Mouse (Mus musculus): ENCODE measurements at regions not wholly inside any gene's neighbourhood (a gene's known extent, or its start where the extent isn't known, plus 50 kb on each side); places are given as distances from the start of the nearest gene placed in this dataset.

GRCm38 (mm10) chr15:56979353-56979752 is 498.1 kb downstream of the Slc22a22 start:
- DNase-seq (ENCODE audit: low spot score), result peak; percentile 24
- 62% methylated on average over 1 of the region's 1 CpGs for WGBS
- Histone ChIP-seq H3K9ac (no peak overlapping the region), H3K4me1 (replicated peaks; ENCODE audit: control insufficient read depth, insufficient read depth, low read length) (no peaks in the 10 kb centered on the region), H3K4me3 (replicated peaks; ENCODE audit: low read length) (no peak overlapping the region), H3K27me3 (ENCODE audit: control insufficient read depth, insufficient read depth, low read length) (no peaks in the 10 kb centered on the region), H3K4me2 (replicated peaks) (no peak overlapping the region), H3K27ac (no peak overlapping the region), H3K9me3 (ENCODE audit: control insufficient read depth, low read length) (no peaks in the 10 kb centered on the region), H3K36me3 (replicated peaks; ENCODE audit: control insufficient read depth, insufficient read depth) (no peaks in the 10 kb centered on the region)
- no peak for ATAC-seq (ENCODE audit: low FRiP score)

DNA sequence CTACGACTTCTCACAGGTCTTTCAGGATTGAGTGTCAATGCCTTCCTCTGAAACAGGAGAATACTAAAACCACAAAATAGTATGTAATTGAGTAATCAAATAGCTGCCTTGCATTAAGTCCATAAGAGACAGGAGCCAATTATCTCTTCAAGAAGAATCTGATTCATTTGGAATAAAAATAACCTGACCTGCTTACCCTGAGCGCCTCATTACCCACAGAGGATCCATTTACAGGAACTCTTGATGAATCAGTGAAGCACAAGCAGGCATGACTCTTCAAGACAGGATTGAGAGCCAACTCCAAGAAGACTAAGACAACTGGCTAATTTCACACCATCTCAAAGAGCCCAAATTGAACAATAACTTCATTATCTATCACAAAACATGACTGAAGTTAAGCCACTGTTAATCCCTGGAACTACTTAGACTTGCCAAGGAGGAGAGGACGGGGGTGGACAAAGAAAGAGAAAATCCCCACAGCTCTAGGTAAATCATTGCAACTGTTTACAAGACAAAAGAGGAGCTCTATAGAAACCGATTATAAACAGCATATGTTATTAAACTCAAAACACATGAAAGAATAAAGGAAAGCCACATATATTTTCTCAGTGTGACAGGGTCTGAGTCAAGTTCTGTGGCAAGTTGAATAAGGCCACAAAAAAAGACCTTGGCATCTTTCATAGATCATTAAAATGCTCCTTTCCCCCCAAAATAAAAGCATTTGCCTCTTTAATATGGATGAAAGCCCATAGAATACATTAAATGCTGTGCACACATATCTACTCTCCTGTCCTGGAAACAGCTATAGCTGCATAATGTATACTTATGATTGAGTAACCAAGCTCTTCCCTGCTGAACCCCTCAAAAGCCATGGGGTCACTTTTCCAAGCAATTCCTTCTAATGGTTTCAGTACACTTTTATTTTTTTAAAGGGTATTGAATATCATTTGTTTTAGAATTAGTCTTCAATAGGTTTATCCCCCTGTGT is 501.7 kb downstream of the Slc22a22 start:
- no peaks in the 10 kb centered on the region for H3K4me1 ChIP-seq (replicated peaks; ENCODE audit: control insufficient read depth, insufficient read depth, low read length)
- ATAC-seq (ENCODE audit: low FRiP score), result peak; percentile 40; the same call in 1 of the 2 replicates
- no peak overlapping the region for H3K27ac ChIP-seq
- no peaks in the 10 kb centered on the region for H3K36me3 ChIP-seq (replicated peaks; ENCODE audit: control insufficient read depth, insufficient read depth)
- no peak for DNase-seq (ENCODE audit: low spot score)
- no peaks in the 10 kb centered on the region for H3K9me3 ChIP-seq (ENCODE audit: control insufficient read depth, low read length)
- WGBS, result 52% methylated on average over 4 of the region's 4 CpGs
- no peak overlapping the region for H3K9ac ChIP-seq
- no peak overlapping the region for H3K4me3 ChIP-seq (replicated peaks; ENCODE audit: low read length)
- H3K27me3 ChIP-seq (ENCODE audit: control insufficient read depth, insufficient read depth, low read length), result no peaks in the 10 kb centered on the region
- H3K4me2 ChIP-seq (replicated peaks), result no peak overlapping the region

- WGBS, result 68% methylated on average over 1 of the region's 1 CpGs
- Histone ChIP-seq H3K27me3 (ENCODE audit: control insufficient read depth, insufficient read depth, low read length) (no peaks in the 10 kb centered on the region), H3K27ac (no peak overlapping the region), H3K4me1 (replicated peaks; ENCODE audit: control insufficient read depth, insufficient read depth, low read length) (no peaks in the 10 kb centered on the region), H3K9me3 (ENCODE audit: control insufficient read depth, low read length) (no peaks in the 10 kb centered on the region), H3K9ac (no peak overlapping the region), H3K36me3 (replicated peaks; ENCODE audit: control insufficient read depth, insufficient read depth) (no peaks in the 10 kb centered on the region), H3K4me3 (replicated peaks; ENCODE audit: low read length) (no peak overlapping the region), H3K4me2 (replicated peaks) (no peak overlapping the region)
- DNase-seq (ENCODE audit: low spot score) (no peak), ATAC-seq (ENCODE audit: low FRiP score) (no peak)
Measured at GRCm38 (mm10) chr15:56970140-56970539, 507.3 kb downstream of the Slc22a22 start.

- Histone ChIP-seq H3K36me3 (replicated peaks; ENCODE audit: control insufficient read depth, insufficient read depth) (no peaks in the 10 kb centered on the region), H3K27me3 (ENCODE audit: control insufficient read depth, insufficient read depth, low read length) (no peaks in the 10 kb centered on the region), H3K27ac (no peak overlapping the region), H3K4me3 (replicated peaks; ENCODE audit: low read length) (no peak overlapping the region), H3K4me1 (replicated peaks; ENCODE audit: control insufficient read depth, insufficient read depth, low read length) (no peaks in the 10 kb centered on the region), H3K4me2 (replicated peaks) (no peak overlapping the region), H3K9me3 (ENCODE audit: control insufficient read depth, low read length) (no peaks in the 10 kb centered on the region), H3K9ac (no peak overlapping the region)
- no peak for DNase-seq (ENCODE audit: low spot score)
- no peak for ATAC-seq (ENCODE audit: low FRiP score)
- 93% methylated on average over 2 of the region's 2 CpGs for WGBS
Measured at GRCm38 (mm10) chr15:56956356-56956755, 521.1 kb downstream of the Slc22a22 start.

DNA sequence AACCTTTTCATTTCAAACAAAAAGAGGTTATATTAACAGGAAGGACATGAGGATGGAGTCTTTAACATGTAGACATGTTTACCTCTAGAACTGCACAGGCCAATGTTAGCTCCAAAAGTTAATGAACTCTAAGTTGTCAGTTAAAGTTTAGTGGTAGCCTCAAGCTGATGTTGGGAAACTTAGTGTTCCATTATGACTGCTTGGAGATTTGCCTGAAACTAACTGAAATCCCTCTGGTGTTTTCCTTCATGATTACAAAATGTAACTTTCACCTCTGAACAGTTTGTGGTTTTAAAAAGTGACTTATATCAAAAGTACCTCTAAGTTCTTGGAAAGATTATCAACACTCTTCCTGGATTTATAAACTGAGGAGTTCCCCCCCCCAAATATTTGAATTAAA is 525.2 kb downstream of the Slc22a22 start:
- Histone ChIP-seq H3K27me3 (ENCODE audit: control insufficient read depth, insufficient read depth, low read length) (no peaks in the 10 kb centered on the region), H3K4me1 (replicated peaks; ENCODE audit: control insufficient read depth, insufficient read depth, low read length) (no peaks in the 10 kb centered on the region), H3K4me2 (replicated peaks) (no peak overlapping the region), H3K9ac (no peak overlapping the region), H3K36me3 (replicated peaks; ENCODE audit: control insufficient read depth, insufficient read depth) (no peaks in the 10 kb centered on the region), H3K27ac (no peak overlapping the region), H3K9me3 (ENCODE audit: control insufficient read depth, low read length) (no peaks in the 10 kb centered on the region), H3K4me3 (replicated peaks; ENCODE audit: low read length) (no peak overlapping the region)
- no peak for ATAC-seq (ENCODE audit: low FRiP score)
- DNase-seq (ENCODE audit: low spot score), result no peak

DNA sequence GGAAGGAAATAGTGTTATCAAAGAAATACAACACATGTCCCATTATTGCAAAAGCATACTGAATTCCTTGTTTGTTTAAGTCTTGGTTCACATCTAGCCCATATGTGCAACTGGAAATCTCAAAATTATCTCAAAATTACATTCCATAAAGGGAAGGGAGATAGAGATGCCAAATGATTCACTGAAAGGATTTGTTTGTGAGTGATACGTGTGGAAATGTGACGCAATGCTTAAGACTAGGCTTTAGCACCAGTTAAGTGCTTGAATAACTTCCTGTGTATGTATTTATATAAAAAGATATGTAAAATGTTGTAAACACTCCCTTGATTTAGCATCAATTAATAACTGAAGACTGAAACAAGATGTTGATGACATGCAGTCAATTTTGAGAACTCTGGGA is 526.6 kb downstream of the Slc22a22 start:
- H3K4me1 ChIP-seq (replicated peaks; ENCODE audit: control insufficient read depth, insufficient read depth, low read length), result no peaks in the 10 kb centered on the region
- H3K27me3 ChIP-seq (ENCODE audit: control insufficient read depth, insufficient read depth, low read length), result no peaks in the 10 kb centered on the region
- no peak overlapping the region for H3K4me3 ChIP-seq (replicated peaks; ENCODE audit: low read length)
- no peaks in the 10 kb centered on the region for H3K36me3 ChIP-seq (replicated peaks; ENCODE audit: control insufficient read depth, insufficient read depth)
- ATAC-seq (ENCODE audit: low FRiP score), result no peak
- no peak overlapping the region for H3K4me2 ChIP-seq (replicated peaks)
- WGBS, result 91% methylated on average over 2 of the region's 2 CpGs
- no peak overlapping the region for H3K27ac ChIP-seq
- H3K9ac ChIP-seq, result no peak overlapping the region
- H3K9me3 ChIP-seq (ENCODE audit: control insufficient read depth, low read length), result no peaks in the 10 kb centered on the region
- DNase-seq (ENCODE audit: low spot score), result no peak

GRCm38 (mm10) chr15:56940891-56941290 is 536.5 kb downstream of the Slc22a22 start:
- no peak for ATAC-seq (ENCODE audit: low FRiP score)
- H3K9ac ChIP-seq, result no peak overlapping the region
- WGBS, result 88% methylated on average over 1 of the region's 1 CpGs
- H3K27me3 ChIP-seq (ENCODE audit: control insufficient read depth, insufficient read depth, low read length), result no peaks in the 10 kb centered on the region
- no peaks in the 10 kb centered on the region for H3K9me3 ChIP-seq (ENCODE audit: control insufficient read depth, low read length)
- H3K27ac ChIP-seq, result no peak overlapping the region
- no peaks in the 10 kb centered on the region for H3K4me1 ChIP-seq (replicated peaks; ENCODE audit: control insufficient read depth, insufficient read depth, low read length)
- DNase-seq (ENCODE audit: low spot score), result no peak
- H3K4me2 ChIP-seq (replicated peaks), result no peak overlapping the region
- H3K36me3 ChIP-seq (replicated peaks; ENCODE audit: control insufficient read depth, insufficient read depth), result no peaks in the 10 kb centered on the region
- H3K4me3 ChIP-seq (replicated peaks; ENCODE audit: low read length), result no peak overlapping the region

DNA sequence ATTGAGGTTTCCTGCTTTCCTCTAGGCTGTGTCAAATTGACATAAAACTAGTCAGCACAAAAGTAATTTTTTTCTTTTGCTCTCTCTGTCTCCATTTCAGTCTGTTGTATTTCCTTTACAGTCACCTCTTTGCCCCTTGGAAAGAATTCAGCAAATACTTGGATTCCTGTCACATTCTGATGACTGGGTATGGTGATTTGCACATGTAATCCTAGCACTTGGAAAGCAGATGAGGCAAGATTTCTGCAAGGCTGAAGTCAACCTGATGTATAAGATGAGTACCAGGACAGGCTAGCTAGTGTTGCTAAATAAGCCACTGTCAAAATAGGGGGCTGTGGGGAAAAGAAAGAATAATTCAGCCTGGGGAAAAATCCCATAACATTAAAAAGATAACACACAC is 580.9 kb downstream of the Slc22a22 start:
- Histone ChIP-seq H3K4me1 (replicated peaks; ENCODE audit: control insufficient read depth, insufficient read depth, low read length) (no peaks in the 10 kb centered on the region), H3K9ac (no peak overlapping the region), H3K9me3 (ENCODE audit: control insufficient read depth, low read length) (no peaks in the 10 kb centered on the region), H3K4me3 (replicated peaks; ENCODE audit: low read length) (no peak overlapping the region), H3K36me3 (replicated peaks; ENCODE audit: control insufficient read depth, insufficient read depth) (no peaks in the 10 kb centered on the region), H3K27me3 (ENCODE audit: control insufficient read depth, insufficient read depth, low read length) (no peaks in the 10 kb centered on the region), H3K27ac (no peak overlapping the region), H3K4me2 (replicated peaks) (no peak overlapping the region)
- DNase-seq (ENCODE audit: low spot score) (no peak), ATAC-seq (ENCODE audit: low FRiP score) (no peak)

- ATAC-seq (ENCODE audit: low FRiP score) (no peak), DNase-seq (ENCODE audit: low spot score) (no peak)
- WGBS, result 44% methylated on average over 5 of the region's 5 CpGs
Measured at GRCm38 (mm10) chr15:56881501-56881900, 595.9 kb downstream of the Slc22a22 start.

More at GRCm38 (mm10) chr15:56881501-56881900, 595.9 kb downstream of the Slc22a22 start:
- Histone ChIP-seq H3K36me3 (replicated peaks; ENCODE audit: control insufficient read depth, insufficient read depth) (no peaks in the 10 kb centered on the region), H3K4me3 (replicated peaks; ENCODE audit: low read length) (no peak overlapping the region), H3K4me2 (replicated peaks) (no peak overlapping the region), H3K9ac (no peak overlapping the region), H3K4me1 (replicated peaks; ENCODE audit: control insufficient read depth, insufficient read depth, low read length) (no peaks in the 10 kb centered on the region), H3K9me3 (ENCODE audit: control insufficient read depth, low read length) (peaks cover 7% of the 10 kb centered on the region; the same call in 1 of the 2 replicates), H3K27ac (no peak overlapping the region), H3K27me3 (ENCODE audit: control insufficient read depth, insufficient read depth, low read length) (no peaks in the 10 kb centered on the region)

Data from hindbrain, embryonic 14.5 days (tissue).